Mouse (Mus musculus) intestine, embryonic 15.5 days (tissue): ENCODE results near the gene Ccnc. TPM values are rescaled to one million over a fixed set of nuclear protein-coding genes. Genes with fewer than 3 reads are reported as not detected.

Experiments
- ATAC-seq: fragments of 200-750 bp; cut with Nextera tagmentation; 2 replicates; pipeline ENCODE4 v1.8.0; 2017; ENCODE audit warnings: moderate TSS enrichment, moderate library complexity
- H3K27ac ChIP-seq: fragments of 300-500 bp; sonication (generic); 2 replicates; pipeline ENCODE4 v1.5.1; 2015; ENCODE audit warnings: mild to moderate bottlenecking, inconsistent platforms
- H3K27me3 ChIP-seq: fragments of 300-500 bp; sonication (generic); replicated peaks from 2 replicates; pipeline ENCODE4 v1.6.1; 2015; ENCODE audit warnings: inconsistent platforms
- H3K36me3 ChIP-seq: fragments of 300-500 bp; sonication (generic); 2 replicates; pipeline ENCODE4 v1.6.1; 2015; ENCODE audit warnings: inconsistent platforms
- H3K4me1 ChIP-seq: fragments of 300-500 bp; sonication (generic); replicated peaks from 2 replicates; pipeline ENCODE4 v1.6.1; 2015; ENCODE audit warnings: inconsistent platforms
- H3K4me2 ChIP-seq: fragments of 300-500 bp; sonication (generic); replicated peaks from 2 replicates; pipeline ENCODE4 v1.6.1; 2015; ENCODE audit warnings: mild to moderate bottlenecking, inconsistent platforms
- H3K4me3 ChIP-seq: fragments of 300-500 bp; sonication (generic); replicated peaks from 2 replicates; pipeline ENCODE4 v1.5.1; 2015; ENCODE audit warnings: inconsistent platforms
- H3K9ac ChIP-seq: fragments of 300-500 bp; sonication (generic); 2 replicates; pipeline ENCODE4 v1.6.1; 2015; ENCODE audit warnings: inconsistent platforms
- H3K9me3 ChIP-seq: fragments of 300-500 bp; sonication (generic); 2 replicates; pipeline ENCODE4 v1.6.1; 2016; ENCODE audit warnings: inconsistent platforms
- WGBS: fragments of 180-500 bp; shearing (Covaris S2); methylation state at CpG from one replicate; pipeline ENCODE4 v1.1.7; 2015; 5-methylcytosine and 5-hydroxymethylcytosine counted together
- polyA plus RNA-seq: library from polyadenylated mRNA; unstranded; fragments of >200 nt; fragmentation: Nextera tagmentation; extraction: Ambion mirVana; gene quantifications from 2 replicates; pipeline ENCODE4 v1.2.1, GENCODE M21; 2015

Ccnc gene
- polyA plus RNA-seq, 1 experiment from 2014 or later = 37.4 TPM

DNA sequence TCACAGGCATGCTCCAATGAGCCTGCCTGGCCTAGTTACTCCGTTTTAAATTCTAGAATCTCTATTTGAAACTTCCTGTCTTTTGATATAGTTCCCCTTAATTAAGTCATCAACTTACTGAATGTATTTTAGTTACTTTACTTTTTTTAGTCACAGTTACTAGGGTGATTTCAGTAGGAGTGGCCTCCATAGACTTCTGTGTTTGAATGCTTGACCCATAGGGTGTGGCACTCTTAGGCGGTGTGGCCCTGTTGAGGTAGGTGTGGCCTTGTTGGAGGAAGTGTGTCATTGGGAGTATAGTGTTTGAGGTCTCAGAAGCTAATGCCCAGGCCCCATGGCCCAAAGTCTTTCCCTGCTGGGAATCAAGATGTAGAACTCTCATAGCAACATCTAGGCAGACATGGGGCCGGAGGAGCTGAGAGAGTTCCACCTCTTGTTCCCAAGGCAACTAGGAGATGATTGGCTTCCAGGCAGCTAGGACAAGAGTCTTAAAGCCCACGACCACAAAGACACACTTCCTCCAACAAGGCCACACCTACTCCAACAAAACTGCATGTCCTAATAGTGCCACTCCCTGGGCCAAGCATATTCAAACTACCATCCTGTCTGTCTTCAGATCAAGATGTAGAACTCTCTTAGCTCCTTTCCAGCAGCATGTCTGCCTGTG is 27.8 kb downstream of the Ccnc start:
- 0 out of 2 replicates have a peak, but pooled peaks have one; percentile 49 for ATAC-seq

DNA sequence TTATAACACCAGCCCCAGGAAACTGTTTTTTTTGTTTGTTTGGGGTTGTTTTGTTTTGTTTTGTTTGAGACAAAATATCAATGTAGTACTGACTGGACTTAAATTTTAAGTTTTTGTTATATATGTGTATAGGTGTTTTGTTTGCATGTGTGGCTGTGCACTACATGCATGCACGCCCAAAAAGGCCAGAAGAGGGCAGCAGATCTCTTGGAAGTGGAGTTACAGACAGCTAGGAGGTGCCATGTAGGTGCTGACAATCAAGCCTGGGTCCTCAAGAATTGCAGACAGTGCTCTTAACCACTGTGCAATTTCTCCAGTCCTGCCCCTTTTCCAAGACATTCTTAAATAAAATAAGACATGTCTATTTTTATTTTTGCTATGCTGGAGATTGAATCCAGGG is 31.4 kb downstream of the Ccnc start:
- ATAC-seq = no peak
- no peak overlapping the region for H3K27ac ChIP-seq
- no peaks in the 10 kb centered on the region for H3K9me3 ChIP-seq
- 58% methylated on average over 1 of the region's 1 CpGs for WGBS
- no peaks in the 10 kb centered on the region for H3K4me1 ChIP-seq
- no peaks in the 10 kb centered on the region for H3K36me3 ChIP-seq
- no peak overlapping the region for H3K4me3 ChIP-seq
- no peak overlapping the region for H3K9ac ChIP-seq
- no peaks in the 10 kb centered on the region for H3K27me3 ChIP-seq
- H3K4me2 ChIP-seq = no peak overlapping the region

More for the DNA sequence above, 27.8 kb downstream of the Ccnc start:
- Histone ChIP-seq H3K4me3 (no peak overlapping the region), H3K9ac (no peak overlapping the region), H3K4me2 (no peak overlapping the region), H3K4me1 (no peaks in the 10 kb centered on the region), H3K9me3 (no peaks in the 10 kb centered on the region), H3K36me3 (no peaks in the 10 kb centered on the region), H3K27me3 (no peaks in the 10 kb centered on the region), H3K27ac (no peak overlapping the region)
- WGBS = 66% methylated on average over 4 of the region's 4 CpGs

DNA sequence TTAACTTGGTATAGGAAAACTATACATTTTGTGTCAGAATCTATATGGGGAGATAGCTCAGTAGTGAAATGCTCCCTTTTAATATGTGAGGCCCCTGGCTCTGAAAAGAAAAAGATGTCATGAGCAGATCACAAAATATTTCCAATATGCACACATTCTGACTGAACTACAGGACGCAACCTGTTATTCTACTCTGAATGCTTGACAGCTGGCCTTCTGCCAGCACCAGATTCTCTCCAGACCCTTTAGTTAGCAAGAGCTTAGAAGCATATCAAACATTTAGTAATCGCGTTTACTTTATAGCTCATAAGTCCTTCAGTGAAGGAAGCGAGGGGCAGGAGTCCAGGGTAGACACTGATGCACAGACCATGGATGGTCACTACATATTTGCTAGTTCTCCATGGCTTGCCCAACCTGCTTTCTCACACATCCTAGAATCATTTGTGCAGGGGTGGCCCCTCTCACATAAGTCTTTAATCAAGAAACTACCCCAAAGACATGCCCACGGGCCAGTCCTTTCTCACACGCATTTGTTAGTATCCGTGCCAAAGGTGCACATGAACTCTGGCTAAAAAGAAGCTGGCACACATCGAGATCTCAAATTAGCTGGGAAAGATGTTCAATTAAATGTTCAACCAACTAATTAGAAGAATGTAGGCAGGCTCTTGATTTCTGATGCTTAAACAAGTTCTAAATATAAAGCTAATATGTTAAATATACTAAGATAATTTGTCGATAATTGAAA is 34.1 kb downstream of the Ccnc start:
- Histone ChIP-seq H3K36me3 (no peaks in the 10 kb centered on the region), H3K4me1 (no peaks in the 10 kb centered on the region), H3K9me3 (no peaks in the 10 kb centered on the region), H3K27me3 (no peaks in the 10 kb centered on the region), H3K9ac (no peak overlapping the region), H3K4me3 (no peak overlapping the region), H3K27ac (no peak overlapping the region), H3K4me2 (no peak overlapping the region)
- no peak for ATAC-seq
- WGBS = 66% methylated on average over 9 of the region's 9 CpGs

DNA sequence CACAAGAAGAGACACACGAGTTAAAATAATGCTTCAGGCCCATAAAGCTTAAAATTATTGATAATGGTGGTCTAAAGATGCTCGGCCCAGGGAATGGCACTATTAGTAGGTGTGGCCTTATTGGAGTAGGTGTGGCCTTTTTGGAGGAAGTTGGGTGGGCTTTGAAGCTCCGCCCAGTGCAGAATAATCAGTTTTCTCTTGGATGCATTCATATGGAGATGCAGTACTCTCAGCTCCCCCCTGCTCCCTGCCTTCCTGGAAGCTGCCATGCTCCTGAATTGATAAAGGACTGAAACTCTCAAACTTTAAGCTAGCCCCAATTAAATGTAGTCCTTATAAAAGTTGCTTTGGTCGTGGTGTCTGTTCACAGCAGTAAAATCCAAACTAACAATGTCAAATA is 36.3 kb downstream of the Ccnc start:
- no peaks in the 10 kb centered on the region for H3K27me3 ChIP-seq
- no peak for ATAC-seq
- no peaks in the 10 kb centered on the region for H3K4me1 ChIP-seq
- no peak overlapping the region for H3K4me2 ChIP-seq
- no peaks in the 10 kb centered on the region for H3K9me3 ChIP-seq
- WGBS = 76% methylated on average over 4 of the region's 4 CpGs
- H3K9ac ChIP-seq = no peak overlapping the region
- no peak overlapping the region for H3K27ac ChIP-seq
- no peak overlapping the region for H3K4me3 ChIP-seq
- H3K36me3 ChIP-seq = no peaks in the 10 kb centered on the region

DNA sequence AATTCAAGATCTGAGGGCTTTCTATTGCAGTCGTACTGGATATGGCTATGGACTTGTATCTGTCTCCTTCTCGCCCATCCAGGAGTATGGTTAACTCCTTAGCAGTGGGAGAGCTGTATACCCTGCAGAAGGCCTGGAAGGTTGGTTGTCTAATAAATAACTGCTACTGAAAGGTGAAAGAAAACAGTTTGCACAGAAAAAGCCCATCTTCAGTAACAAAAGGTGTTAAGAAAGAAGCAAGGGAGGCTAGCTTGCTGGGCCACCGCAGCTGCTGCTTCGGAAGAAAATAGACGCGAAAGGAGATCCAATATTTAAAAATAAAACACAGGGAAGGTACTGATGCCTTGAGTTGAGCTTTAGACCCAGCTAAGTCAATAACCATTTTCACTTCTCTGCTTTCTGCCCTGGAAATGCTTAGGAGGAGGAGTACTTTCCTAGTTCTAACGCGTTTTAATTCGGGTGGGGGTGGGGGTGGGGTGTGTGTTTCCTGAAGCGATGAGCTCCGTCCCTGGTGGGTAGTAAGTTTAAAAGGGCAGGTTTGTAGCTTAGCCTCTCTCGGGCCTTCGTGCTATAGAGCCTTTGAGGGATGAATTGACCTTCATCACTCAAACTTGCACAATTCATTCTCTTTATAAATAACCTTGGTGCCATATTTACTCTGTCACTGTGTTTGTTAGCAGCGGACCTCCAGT is 38.8 kb downstream of the Ccnc start:
- Histone ChIP-seq H3K27me3 (no peaks in the 10 kb centered on the region), H3K36me3 (no peaks in the 10 kb centered on the region), H3K27ac (no peak overlapping the region), H3K4me1 (no peaks in the 10 kb centered on the region), H3K4me3 (peak overlapping the region; percentile 67), H3K9me3 (no peaks in the 10 kb centered on the region), H3K4me2 (peak overlapping the region; percentile 66), H3K9ac (peak overlapping the region; percentile 57)
- WGBS = 23% methylated on average over 14 of the region's 14 CpGs
- ATAC-seq = peak; percentile 46

DNA sequence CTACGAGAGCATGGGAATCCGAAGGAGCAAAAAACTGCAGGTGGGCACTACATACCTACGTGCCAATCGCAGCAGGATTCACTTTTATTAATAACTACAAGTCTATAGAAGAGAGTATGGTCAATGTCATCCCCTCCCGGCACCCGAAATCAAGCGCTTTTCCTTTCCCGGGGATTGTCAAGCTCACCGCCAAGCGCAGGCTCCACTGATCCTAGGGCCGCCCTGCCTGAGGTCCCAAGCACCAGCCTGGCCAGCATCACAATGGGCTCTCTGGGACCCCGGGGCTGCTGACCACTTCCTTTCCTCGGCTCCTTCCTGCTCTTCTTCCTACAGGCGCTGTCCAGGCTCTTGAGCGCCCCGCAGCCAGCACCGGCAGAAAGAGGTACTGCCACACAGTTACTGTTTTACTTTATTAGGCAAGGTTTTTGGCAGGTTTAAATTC is 39.4 kb downstream of the Ccnc start, which contains the start of the genes Usp45 and Tstd3:
TSS of gene Usp45 (plus strand) at position 294 of the 442 bp plus-strand sequence.
TSS of gene Tstd3 (minus strand) at position 350 of the 442 bp plus-strand sequence.
- WGBS = 2% methylated on average over 17 of the region's 17 CpGs
- H3K27ac ChIP-seq = no peak within 1 kb of the TSS
- H3K4me3 ChIP-seq = peak within 1 kb of the TSS; percentile 67
- H3K36me3 ChIP-seq = no peaks in the 10 kb centered on the region
- H3K4me2 ChIP-seq = peak within 1 kb of the TSS; percentile 66
- H3K4me1 ChIP-seq = no peaks in the 10 kb centered on the region
- ATAC-seq = peak; percentile 90
- H3K9ac ChIP-seq = peak within 1 kb of the TSS; percentile 57
- H3K9me3 ChIP-seq = no peaks in the 10 kb centered on the region
- no peaks in the 10 kb centered on the region for H3K27me3 ChIP-seq

DNA sequence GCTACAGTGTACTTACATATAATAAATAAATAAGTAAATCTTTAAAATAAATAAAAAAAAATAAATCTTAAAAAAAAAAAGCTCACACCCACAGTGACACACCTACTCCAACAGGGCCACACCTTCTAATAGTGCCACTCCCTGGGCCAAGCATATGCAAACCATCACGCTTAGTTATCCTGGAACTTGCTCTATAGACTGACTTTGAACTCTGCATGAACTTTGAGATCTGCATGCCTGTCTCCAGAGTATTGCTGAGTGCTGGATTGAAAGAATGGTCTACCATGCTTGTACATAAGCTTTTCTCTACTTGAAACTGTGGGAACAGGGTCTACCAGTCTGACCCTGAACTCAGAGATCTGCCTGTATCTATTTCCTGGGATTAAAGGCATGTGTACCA is 43.6 kb downstream of the Ccnc start:
- H3K9me3 ChIP-seq = no peaks in the 10 kb centered on the region
- no peaks in the 10 kb centered on the region for H3K36me3 ChIP-seq
- H3K4me2 ChIP-seq = no peak overlapping the region
- no peak overlapping the region for H3K9ac ChIP-seq
- 65% methylated on average over 1 of the region's 1 CpGs for WGBS
- H3K4me1 ChIP-seq = no peaks in the 10 kb centered on the region
- peak; percentile 62 for ATAC-seq
- no peak overlapping the region for H3K4me3 ChIP-seq
- H3K27ac ChIP-seq = no peak overlapping the region
- H3K27me3 ChIP-seq = no peaks in the 10 kb centered on the region

DNA sequence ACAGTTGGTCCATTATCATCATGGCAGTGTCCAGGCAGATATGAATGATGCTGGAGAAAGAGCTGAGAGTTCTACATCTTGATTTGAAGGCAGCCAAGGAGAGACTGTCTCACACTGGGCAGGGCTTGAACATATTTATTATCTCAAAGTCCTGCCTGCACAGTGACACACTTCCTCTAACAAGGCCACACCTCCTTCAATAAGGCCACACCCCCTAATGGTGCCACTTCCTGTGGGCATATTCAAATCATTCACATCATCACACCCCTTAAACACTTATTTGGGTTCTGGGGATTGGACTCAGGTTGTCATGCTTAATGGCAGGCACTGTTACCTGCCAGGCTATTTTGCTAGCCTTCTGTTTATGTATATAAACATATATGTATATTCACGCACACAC is 44.8 kb downstream of the Ccnc start:
- no peak overlapping the region for H3K4me2 ChIP-seq
- no peak for ATAC-seq
- no peaks in the 10 kb centered on the region for H3K9me3 ChIP-seq
- 86% methylated on average over 1 of the region's 1 CpGs for WGBS
- H3K27me3 ChIP-seq = no peaks in the 10 kb centered on the region
- H3K36me3 ChIP-seq = no peaks in the 10 kb centered on the region
- H3K4me3 ChIP-seq = no peak overlapping the region
- no peak overlapping the region for H3K9ac ChIP-seq
- no peak overlapping the region for H3K27ac ChIP-seq
- peaks cover 2% of the 10 kb centered on the region; the same call in 1 of the 2 replicates for H3K4me1 ChIP-seq

DNA sequence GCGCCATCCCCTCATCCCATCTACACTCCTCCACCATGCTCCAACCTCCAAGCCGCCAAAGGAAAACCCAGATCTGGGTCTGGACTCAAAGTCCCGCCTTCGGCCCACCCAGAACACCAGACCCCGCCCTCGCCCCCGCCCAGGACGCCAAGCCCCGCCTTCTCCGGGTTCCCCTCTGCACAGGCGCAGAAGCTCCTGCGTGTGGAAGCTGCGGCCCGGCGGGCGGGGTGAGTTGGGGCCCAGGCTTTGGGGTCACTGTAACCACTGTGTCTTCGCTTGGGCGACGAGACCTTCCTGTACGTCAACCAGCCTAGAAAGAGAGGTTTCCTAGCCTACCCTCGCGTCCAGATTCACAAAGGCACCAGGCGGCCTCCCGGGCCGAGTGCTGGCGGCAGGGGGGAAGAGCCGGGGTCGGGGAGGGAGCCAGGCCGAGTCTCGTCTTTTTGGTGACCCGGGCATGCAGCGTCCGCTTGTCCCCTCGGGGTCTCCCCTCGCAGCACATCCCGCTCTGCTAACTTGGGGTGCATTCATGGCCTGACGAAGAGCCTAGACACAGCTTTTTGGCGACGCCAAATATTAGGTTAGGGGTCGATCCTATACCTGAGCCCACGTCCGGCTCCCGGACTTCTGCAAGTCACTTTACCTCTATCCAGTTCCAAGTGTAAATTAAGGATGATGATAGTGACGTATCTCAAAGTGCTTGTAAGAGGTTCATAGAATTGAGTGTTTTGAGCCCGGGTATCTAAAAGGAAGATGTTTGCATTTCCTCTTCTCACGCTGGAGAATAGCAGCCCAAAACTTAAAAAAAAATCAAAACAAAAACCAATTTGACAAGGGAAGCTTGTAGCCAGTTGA is 48.8 kb downstream of the Ccnc start:
- Histone ChIP-seq H3K9ac (peak overlapping the region; percentile 86), H3K9me3 (no peaks in the 10 kb centered on the region), H3K4me1 (peaks cover 5% of the 10 kb centered on the region; the same call in 1 of the 2 replicates), H3K27me3 (no peaks in the 10 kb centered on the region), H3K36me3 (no peaks in the 10 kb centered on the region), H3K4me2 (peak overlapping the region; percentile 81), H3K27ac (peak overlapping the region; percentile 45; the same call in 1 of the 2 replicates), H3K4me3 (peak overlapping the region; percentile 74)
- WGBS = under 1% methylated on average over 46 of the region's 46 CpGs
- ATAC-seq = peak; percentile 98

DNA sequence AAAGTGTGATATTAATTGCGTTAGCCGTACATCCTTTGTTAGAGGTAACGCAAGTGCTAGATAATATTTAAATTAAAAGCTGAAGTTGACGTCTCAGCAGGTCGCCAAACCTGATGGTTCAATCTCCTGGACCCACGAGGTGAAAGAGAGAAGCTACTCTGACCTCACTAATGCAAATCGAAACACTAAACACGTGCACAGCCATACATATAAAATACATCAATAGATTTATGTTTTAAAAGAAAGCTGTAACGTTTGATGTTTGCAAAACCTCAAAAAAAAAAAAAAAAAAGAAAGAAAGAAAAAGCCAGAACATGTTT is 49.4 kb downstream of the Ccnc start:
- Histone ChIP-seq H3K36me3 (no peaks in the 10 kb centered on the region), H3K4me1 (peaks cover 5% of the 10 kb centered on the region; the same call in 1 of the 2 replicates), H3K9ac (peak overlapping the region; percentile 86), H3K4me2 (peak overlapping the region; percentile 81), H3K27me3 (no peaks in the 10 kb centered on the region), H3K9me3 (no peaks in the 10 kb centered on the region), H3K27ac (no peak overlapping the region), H3K4me3 (peak overlapping the region; percentile 74)
- WGBS = 7% methylated on average over 9 of the region's 9 CpGs
- ATAC-seq = no peak

DNA sequence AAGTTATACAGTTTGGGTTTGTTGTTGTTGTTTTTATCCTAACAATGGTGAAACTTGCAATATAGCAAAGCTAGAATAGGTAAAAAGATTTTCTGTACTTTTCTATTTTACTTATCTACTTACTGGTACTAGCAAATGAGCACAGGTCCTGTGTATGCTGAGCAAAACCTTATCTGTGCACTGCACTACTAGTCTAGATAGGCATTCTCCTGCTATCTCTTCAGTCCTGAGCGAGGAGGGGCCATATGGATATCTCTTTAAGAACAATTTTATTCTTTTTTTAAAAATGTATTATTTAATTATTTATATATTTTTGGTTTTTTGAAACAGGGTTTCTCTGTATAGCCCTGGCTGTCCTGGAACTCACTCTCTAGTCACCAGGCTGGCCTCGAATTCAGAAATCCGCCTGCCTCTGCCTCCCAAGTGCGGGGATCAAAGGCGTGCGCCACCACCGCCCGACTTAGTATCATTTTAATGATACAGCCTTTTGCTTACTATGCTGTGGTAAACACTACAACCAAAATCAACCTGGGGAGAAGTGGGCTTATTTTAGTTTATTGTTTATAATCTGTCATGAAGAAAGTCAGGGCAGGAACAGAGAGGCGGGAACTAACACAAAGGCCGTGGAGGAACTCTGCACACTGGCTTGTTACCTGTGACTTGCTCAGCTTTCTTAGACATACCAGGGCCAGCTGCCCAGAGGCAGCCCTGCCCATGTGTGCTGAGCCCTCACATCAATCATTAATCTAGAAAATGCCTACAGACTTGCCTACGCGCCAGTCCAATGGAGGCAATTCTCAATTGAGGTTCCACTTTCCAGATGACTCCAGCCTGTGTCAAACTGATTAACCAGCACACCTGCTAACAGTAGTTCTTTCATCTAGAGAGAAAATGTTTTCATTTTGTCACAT is 53.6 kb downstream of the Ccnc start:
- Histone ChIP-seq H3K27ac (no peak overlapping the region), H3K9ac (no peak overlapping the region), H3K9me3 (no peaks in the 10 kb centered on the region), H3K27me3 (no peaks in the 10 kb centered on the region), H3K36me3 (peaks cover 11% of the 10 kb centered on the region; the same call in 1 of the 2 replicates), H3K4me2 (no peak overlapping the region), H3K4me1 (peaks cover 5% of the 10 kb centered on the region; the same call in 1 of the 2 replicates), H3K4me3 (no peak overlapping the region)
- ATAC-seq = peak; percentile 46; the same call in 1 of the 2 replicates
- 89% methylated on average over 12 of the region's 12 CpGs for WGBS
